Mouse (Mus musculus): ENCODE measurements at regions not wholly inside any gene's neighbourhood (a gene's known extent, or its start where the extent isn't known, plus 50 kb on each side); places are given as distances from the start of the nearest gene placed in this dataset.
A peak's percentile ranks its signal among the peaks of the same experiment; 100 is the strongest.

DNA sequence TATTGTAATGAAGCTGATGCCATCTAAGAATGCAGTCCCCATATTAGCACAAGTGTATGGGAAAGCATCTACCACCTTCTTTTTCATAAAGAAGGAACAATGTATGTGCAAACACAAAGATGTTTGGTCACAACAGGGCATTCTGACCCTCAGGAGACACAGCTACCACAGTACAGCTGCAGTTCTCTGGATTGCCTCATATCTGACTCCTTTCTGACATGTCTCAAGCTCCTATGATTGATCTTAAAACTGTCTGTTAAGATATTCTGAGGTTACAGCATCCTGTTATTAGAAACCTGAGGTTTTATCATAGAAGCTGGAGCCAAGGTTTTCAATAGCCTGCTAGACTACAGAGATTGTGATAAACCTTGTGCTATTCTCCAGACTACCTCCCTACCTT lies 813.0 kb downstream of the Ryr2 start:
- no peak for DNase-seq (ENCODE audit: extremely low read depth, low read depth)

- no peak for DNase-seq (ENCODE audit: extremely low read depth, low read depth)
Observed at GRCm38 (mm10) chr13:11273896-11274295, 832.8 kb downstream of the Ryr2 start.

- no peak for DNase-seq (ENCODE audit: extremely low read depth, low read depth)
Observed at GRCm38 (mm10) chr13:11268673-11269340, 837.9 kb downstream of the Ryr2 start.

GRCm38 (mm10) chr13:11247541-11247940 lies 859.2 kb downstream of the Ryr2 start:
- DNase-seq (ENCODE audit: extremely low read depth, low read depth) = no peak

- DNase-seq (ENCODE audit: extremely low read depth, low read depth) = no peak
Observed at GRCm38 (mm10) chr13:11216671-11217330, 856.2 kb upstream of the Chrm3 start.

DNA sequence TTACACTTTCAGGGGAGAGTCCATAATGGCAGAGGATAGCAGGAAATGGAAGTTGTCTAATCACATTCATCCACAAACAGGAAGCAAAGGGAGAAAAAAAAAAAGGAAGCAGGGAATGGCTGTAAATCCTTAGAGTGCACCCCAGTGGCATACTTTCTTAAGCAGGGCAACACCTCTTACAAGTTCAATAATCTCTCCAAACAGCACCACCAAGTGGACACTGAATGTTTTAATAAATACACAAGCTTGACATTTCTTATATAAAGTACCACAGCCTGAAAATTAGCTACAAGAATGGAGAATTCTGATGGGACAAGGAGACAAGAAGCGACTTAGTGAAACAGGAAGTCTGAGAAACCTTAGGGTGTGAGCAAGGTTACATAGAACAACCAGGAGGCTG lies 849.5 kb upstream of the Chrm3 start:
- DNase-seq (ENCODE audit: extremely low read depth, low read depth) = peak; percentile 6

DNA sequence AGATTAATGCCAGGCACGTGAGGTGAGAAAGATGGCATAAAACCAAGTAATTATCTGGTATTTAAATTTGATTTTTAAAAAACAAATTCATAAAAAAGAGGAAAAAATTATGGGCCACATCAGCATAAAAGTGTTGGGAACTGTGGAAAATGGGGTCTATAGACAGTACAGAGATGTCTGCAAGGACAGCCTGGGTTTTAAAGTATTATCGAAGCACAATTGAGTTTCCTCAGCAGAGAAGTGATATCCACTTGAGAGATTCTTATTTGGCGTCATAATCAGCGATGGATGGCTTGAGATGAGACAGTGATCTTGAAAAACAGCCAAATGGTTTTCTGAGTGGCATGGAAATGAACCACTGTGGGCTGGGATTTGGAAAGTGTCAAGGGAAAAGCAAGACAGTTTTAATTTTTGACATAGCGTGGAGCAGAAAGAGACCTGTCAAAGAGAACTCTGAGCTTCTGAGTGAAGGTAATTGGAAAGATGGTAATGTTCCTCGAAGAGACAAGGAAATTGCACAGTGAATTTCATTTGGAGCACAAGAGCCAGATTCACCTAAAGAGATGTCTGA lies 844.7 kb upstream of the Chrm3 start:
- DNase-seq (ENCODE audit: extremely low read depth, low read depth) = no peak

- DNase-seq (ENCODE audit: extremely low read depth, low read depth) = no peak
Observed at GRCm38 (mm10) chr13:11201978-11202377, 841.3 kb upstream of the Chrm3 start.

- no peak for DNase-seq (ENCODE audit: extremely low read depth, low read depth)
Observed at GRCm38 (mm10) chr13:11192471-11192870, 831.8 kb upstream of the Chrm3 start.

GRCm38 (mm10) chr13:11181191-11181590 lies 820.5 kb upstream of the Chrm3 start:
- DNase-seq (ENCODE audit: extremely low read depth, low read depth) = no peak

GRCm38 (mm10) chr13:11180356-11180755 lies 819.7 kb upstream of the Chrm3 start:
- no peak for DNase-seq (ENCODE audit: extremely low read depth, low read depth)

DNA sequence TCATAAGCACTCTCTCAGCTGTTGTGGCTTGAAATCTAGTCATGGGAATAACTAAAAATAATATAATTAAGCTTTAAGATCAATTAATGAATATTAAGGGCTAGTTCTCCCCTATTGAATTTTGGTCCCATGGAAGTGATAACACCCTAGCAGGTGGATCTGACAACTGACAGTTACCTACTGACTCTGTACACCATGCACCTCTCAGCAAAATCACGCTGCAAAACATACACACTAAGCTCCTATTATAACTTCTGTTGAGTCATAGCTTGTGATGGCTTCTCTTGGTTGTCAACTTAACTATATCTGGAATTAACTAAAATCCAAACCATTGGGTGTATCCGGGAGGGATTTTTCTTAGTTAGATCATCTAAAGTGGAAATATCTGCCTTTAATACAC lies 817.9 kb upstream of the Chrm3 start:
- no peak for DNase-seq (ENCODE audit: extremely low read depth, low read depth)

DNA sequence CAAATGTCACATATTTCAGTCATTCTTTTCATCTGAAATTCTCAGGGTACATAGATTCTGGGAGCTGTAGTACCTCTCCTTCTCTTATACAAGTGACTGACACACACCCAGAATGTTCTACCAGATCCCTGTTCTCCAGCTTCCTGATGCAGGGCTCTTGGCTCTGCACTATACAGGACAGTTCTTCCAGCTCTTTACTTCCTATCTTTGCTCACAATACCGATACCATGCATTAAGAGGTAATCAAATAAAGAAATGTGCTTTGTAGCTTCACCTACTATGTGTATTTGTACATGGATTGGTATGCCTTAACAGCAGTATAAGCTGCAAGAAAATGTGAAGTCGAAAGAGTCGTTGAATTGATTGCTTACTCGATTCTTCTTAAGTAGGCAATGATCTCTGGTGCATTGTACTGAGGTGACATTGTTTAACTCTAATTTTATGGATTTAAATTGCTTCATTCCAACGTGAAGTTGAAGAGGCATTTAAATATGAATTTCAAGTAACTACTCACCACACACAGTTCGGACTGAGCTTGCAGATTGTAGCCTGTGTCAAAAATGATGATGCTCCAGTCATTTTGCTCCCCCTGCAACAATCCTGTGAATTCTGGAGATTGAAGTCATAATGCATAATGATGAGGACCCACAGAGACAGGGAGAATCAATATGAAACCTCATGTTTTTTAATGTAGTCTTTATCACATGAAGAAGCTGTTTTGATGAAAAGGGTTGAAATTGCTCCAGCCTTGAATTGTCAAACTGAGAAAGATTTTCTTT lies 817.2 kb upstream of the Chrm3 start:
- no peak for DNase-seq (ENCODE audit: extremely low read depth, low read depth)

GRCm38 (mm10) chr13:11167115-11167514 lies 806.5 kb upstream of the Chrm3 start:
- no peak for DNase-seq (ENCODE audit: extremely low read depth, low read depth)

- DNase-seq (ENCODE audit: extremely low read depth, low read depth) = no peak
Observed at GRCm38 (mm10) chr13:11164130-11164529, 803.5 kb upstream of the Chrm3 start.

DNA sequence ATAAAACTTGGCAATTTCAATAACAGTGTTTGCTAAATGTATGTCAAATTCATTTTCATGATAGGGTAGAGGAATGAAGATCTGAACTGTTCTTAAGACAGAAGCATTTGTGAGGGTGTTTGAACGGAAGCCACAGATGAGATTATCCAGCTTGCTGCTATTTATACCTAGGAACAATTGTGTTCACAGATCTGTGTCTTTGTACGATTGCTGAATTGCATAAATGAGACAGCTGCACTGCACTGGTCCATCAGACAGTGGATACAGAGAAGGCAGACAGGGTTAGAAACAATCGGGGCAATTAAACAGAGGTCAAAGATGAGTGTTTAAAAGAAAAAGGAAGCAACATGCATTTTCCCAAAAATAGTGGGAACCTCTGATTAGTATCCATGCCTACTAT lies 786.6 kb upstream of the Chrm3 start:
- no peak for DNase-seq (ENCODE audit: extremely low read depth, low read depth)

GRCm38 (mm10) chr13:11107693-11108092 lies 747.0 kb upstream of the Chrm3 start:
- DNase-seq (ENCODE audit: extremely low read depth, low read depth) = no peak

- no peak for DNase-seq (ENCODE audit: extremely low read depth, low read depth)
Observed at GRCm38 (mm10) chr13:11106426-11106825, 745.8 kb upstream of the Chrm3 start.

GRCm38 (mm10) chr13:11105571-11105970 lies 744.9 kb upstream of the Chrm3 start:
- no peak for DNase-seq (ENCODE audit: extremely low read depth, low read depth)

DNA sequence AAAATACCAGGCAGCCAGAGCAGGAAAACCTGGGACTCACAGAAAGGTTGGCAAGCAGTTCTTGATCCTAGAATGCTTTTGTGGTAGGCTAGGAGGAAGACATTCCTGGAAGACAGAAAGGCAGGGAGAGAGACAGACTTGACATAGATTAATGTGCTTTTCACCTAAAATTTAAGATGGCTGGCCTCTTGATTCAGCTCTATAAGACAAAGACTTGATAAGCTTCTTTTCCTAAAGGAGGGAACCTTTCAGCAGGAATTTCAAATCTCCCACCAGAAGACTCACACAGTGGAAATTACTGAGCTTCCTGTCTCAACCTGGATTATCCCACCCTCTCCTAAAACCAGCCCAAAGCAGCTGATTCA lies 738.9 kb upstream of the Chrm3 start:
- DNase-seq (ENCODE audit: extremely low read depth, low read depth) = no peak

DNA sequence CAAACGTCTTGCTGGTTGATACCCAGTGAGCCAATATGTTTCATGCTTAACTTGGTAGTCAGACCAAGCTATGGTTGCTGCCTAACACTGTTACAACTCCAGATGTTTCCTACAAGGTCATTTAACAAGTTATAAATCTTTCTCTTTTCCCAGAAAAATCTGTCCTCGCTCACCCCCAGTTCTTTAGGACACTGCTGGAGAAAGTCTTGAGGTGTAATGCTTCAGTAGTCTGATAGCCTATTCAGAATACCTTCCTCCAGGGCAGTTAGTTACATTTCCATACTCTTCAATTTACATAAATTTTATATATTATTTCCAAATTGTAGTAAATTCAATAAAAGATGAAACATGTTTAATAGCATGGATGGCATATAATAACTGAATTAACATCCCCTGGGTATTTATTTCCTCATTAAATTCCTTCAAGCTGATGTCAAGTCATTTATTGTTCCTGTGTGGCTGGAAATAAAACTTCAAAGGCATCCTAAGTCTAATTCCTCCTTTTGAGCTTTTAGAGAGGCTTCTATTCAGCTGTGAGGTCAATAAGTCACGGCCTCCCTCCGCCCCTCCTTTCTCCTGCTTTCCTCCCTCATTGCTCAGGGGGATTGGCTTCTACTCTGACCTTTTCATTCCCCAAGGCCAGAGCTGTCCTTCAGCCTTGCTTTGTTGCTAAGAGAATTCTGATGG lies 738.4 kb upstream of the Chrm3 start:
- no peak for DNase-seq (ENCODE audit: extremely low read depth, low read depth)

- DNase-seq (ENCODE audit: extremely low read depth, low read depth) = no peak
Observed at GRCm38 (mm10) chr13:11092911-11093310, 732.3 kb upstream of the Chrm3 start.

All from MEL-GATA-1-ER (cell line).